Mouse (Mus musculus): Measurements from ENCODE around the gene Scd3. TPM values are rescaled to one million over a fixed set of nuclear protein-coding genes. Genes with fewer than 3 reads are reported as not detected.
"Not testable (repeated sequence)": the region's sequence is repeated elsewhere in the genome, so short reads cannot be mapped to it uniquely, and the experiment has no call there.

Gene Scd3
- polyA plus RNA-seq, 1 experiment from 2014 or later, result 0.15 TPM

GRCm38 (mm10) chr19:44277931-44278330 lies 74.9 kb downstream of the Scd3 start:
- WGBS, result 84% methylated on average over 8 of the region's 8 CpGs

DNA sequence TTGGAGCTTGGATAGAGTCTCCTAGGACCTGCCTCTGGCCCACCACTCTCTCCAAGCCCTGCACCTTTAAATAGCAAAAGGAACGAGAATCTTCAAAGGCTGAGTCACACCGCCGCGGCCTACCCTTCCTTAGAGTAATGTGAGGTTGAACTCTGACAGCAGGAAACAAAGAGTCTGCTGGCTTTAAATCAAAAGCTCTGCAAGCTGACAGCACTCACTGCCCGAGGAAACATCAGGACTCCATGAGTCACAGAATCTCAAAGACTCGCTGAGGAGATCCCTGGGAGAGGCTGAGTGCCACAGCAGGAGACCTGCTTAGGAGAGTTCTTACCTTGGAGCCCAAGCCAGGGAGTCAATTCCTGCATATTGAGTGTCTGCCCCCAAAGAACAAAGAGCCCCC lies 77.7 kb downstream of the Scd3 start:
- no peak overlapping the region for H3K4me3 ChIP-seq
- H3K27me3 ChIP-seq, result no peaks in the 10 kb centered on the region
- H3K4me1 ChIP-seq, result peaks cover 58% of the 10 kb centered on the region
- H3K27ac ChIP-seq, result peak overlapping the region; percentile 82
- 9% methylated on average over 6 of the region's 6 CpGs for WGBS
- H3K36me3 ChIP-seq, result no peaks in the 10 kb centered on the region
- no peak overlapping the region for H3K9ac ChIP-seq
- no peak overlapping the region for H3K4me2 ChIP-seq
- no peak for ATAC-seq (ENCODE audit: insufficient number of reproducible peaks, low FRiP score, low TSS enrichment, low read depth)
- H3K9me3 ChIP-seq, result no peaks in the 10 kb centered on the region

More at GRCm38 (mm10) chr19:44277931-44278330, 74.9 kb downstream of the Scd3 start:
- Histone ChIP-seq H3K4me2 (no peak overlapping the region), H3K36me3 (no peaks in the 10 kb centered on the region), H3K4me3 (no peak overlapping the region), H3K9me3 (no peaks in the 10 kb centered on the region), H3K27me3 (no peaks in the 10 kb centered on the region), H3K27ac (no peak overlapping the region), H3K4me1 (peaks cover 39% of the 10 kb centered on the region), H3K9ac (no peak overlapping the region)
- ATAC-seq (ENCODE audit: insufficient number of reproducible peaks, low FRiP score, low TSS enrichment, low read depth), result no peak

GRCm38 (mm10) chr19:44281825-44282447 lies 78.9 kb downstream of the Scd3 start:
- H3K4me2 ChIP-seq; ATAC-seq (ENCODE audit: insufficient number of reproducible peaks, low FRiP score, low TSS enrichment, low read depth); H3K27me3 ChIP-seq; H3K9me3 ChIP-seq; H3K9ac ChIP-seq; H3K4me3 ChIP-seq; H3K36me3 ChIP-seq: not testable (repeated sequence)
- WGBS, result 15% methylated on average over 1 of the region's 1 CpGs
- H3K4me1 ChIP-seq, result peaks cover 54% of the 10 kb centered on the region
- H3K27ac ChIP-seq, result peak overlapping the region; percentile 82

- peaks cover 49% of the 10 kb centered on the region for H3K4me1 ChIP-seq
- H3K9me3 ChIP-seq, result no peaks in the 10 kb centered on the region
- no peak overlapping the region for H3K9ac ChIP-seq
- ATAC-seq (ENCODE audit: insufficient number of reproducible peaks, low FRiP score, low TSS enrichment, low read depth), result no peak
- H3K27ac ChIP-seq, result peak overlapping the region; percentile 97
- H3K4me2 ChIP-seq, result no peak overlapping the region
- WGBS, result 23% methylated on average over 9 of the region's 9 CpGs
- no peaks in the 10 kb centered on the region for H3K36me3 ChIP-seq
- no peak overlapping the region for H3K4me3 ChIP-seq
- no peaks in the 10 kb centered on the region for H3K27me3 ChIP-seq
Observed at GRCm38 (mm10) chr19:44282534-44283156, 79.6 kb downstream of the Scd3 start.

- ATAC-seq (ENCODE audit: insufficient number of reproducible peaks, low FRiP score, low TSS enrichment, low read depth), result no peak
- Histone ChIP-seq H3K4me2 (peak overlapping the region; percentile 75), H3K9ac (peak overlapping the region; percentile 27; the same call in 1 of the 2 replicates), H3K36me3 (no peaks in the 10 kb centered on the region), H3K4me1 (peaks cover 49% of the 10 kb centered on the region), H3K27ac (peak overlapping the region; percentile 97), H3K4me3 (peak overlapping the region; percentile 44), H3K9me3 (no peaks in the 10 kb centered on the region), H3K27me3 (no peaks in the 10 kb centered on the region)
- 21% methylated on average over 15 of the region's 15 CpGs for WGBS
Observed at GRCm38 (mm10) chr19:44283157-44284024, 80.3 kb downstream of the Scd3 start.

- Histone ChIP-seq H3K9ac (peak overlapping the region; percentile 31), H3K36me3 (no peaks in the 10 kb centered on the region), H3K27ac (peak overlapping the region; percentile 97), H3K4me1 (peaks cover 49% of the 10 kb centered on the region), H3K4me2 (peak overlapping the region; percentile 75), H3K27me3 (no peaks in the 10 kb centered on the region), H3K9me3 (no peaks in the 10 kb centered on the region), H3K4me3 (peak overlapping the region; percentile 44)
- WGBS, result under 1% methylated on average over 38 of the region's 38 CpGs
- ATAC-seq (ENCODE audit: insufficient number of reproducible peaks, low FRiP score, low TSS enrichment, low read depth), result peak; percentile 100
Observed at GRCm38 (mm10) chr19:44284025-44284695, 81.1 kb downstream of the Scd3 start.

- ATAC-seq (ENCODE audit: insufficient number of reproducible peaks, low FRiP score, low TSS enrichment, low read depth), result 0 out of 2 replicates have a peak, but pooled peaks have one; percentile 28
- peak overlapping the region; percentile 31 for H3K9ac ChIP-seq
- peak overlapping the region; percentile 97 for H3K27ac ChIP-seq
- no peaks in the 10 kb centered on the region for H3K9me3 ChIP-seq
- H3K27me3 ChIP-seq, result no peaks in the 10 kb centered on the region
- H3K36me3 ChIP-seq, result no peaks in the 10 kb centered on the region
- peaks cover 49% of the 10 kb centered on the region for H3K4me1 ChIP-seq
- peak overlapping the region; percentile 75 for H3K4me2 ChIP-seq
- 3% methylated on average over 11 of the region's 11 CpGs for WGBS
- peak overlapping the region; percentile 44 for H3K4me3 ChIP-seq
Observed at GRCm38 (mm10) chr19:44284723-44285122, 81.7 kb downstream of the Scd3 start.

- Histone ChIP-seq H3K9me3 (no peaks in the 10 kb centered on the region), H3K9ac (no peak overlapping the region), H3K27me3 (no peaks in the 10 kb centered on the region), H3K36me3 (no peaks in the 10 kb centered on the region), H3K4me1 (peaks cover 44% of the 10 kb centered on the region), H3K27ac (no peak overlapping the region), H3K4me3 (no peak overlapping the region), H3K4me2 (no peak overlapping the region)
- no peak for ATAC-seq (ENCODE audit: insufficient number of reproducible peaks, low FRiP score, low TSS enrichment, low read depth)
- 93% methylated on average over 8 of the region's 8 CpGs for WGBS
Observed at GRCm38 (mm10) chr19:44285554-44285953, 82.5 kb downstream of the Scd3 start.

DNA sequence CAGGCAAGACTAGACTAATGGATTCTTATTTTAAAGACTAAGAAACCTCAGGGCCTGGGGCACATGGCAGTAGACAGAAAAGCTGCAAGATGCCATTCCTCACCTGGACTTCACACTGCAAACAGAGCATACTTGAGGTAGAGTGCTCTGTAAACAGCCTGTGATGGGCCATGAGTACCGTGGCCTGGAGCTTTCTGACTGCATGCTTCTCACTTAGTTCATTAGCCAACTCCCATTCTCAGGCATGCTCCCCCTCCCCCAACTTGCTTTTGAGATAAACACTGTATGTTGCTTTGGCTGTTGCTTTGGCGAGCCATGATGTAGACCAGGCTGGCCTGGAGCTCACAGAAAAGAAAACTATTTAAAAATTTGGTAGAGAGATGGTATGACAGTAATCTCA lies 83.0 kb downstream of the Scd3 start:
- WGBS, result 39% methylated on average over 2 of the region's 2 CpGs
- no peak for ATAC-seq (ENCODE audit: insufficient number of reproducible peaks, low FRiP score, low TSS enrichment, low read depth)
- Histone ChIP-seq H3K4me1 (peaks cover 39% of the 10 kb centered on the region), H3K9ac (no peak overlapping the region), H3K27me3 (no peaks in the 10 kb centered on the region), H3K4me2 (no peak overlapping the region), H3K4me3 (no peak overlapping the region), H3K9me3 (no peaks in the 10 kb centered on the region), H3K27ac (no peak overlapping the region), H3K36me3 (no peaks in the 10 kb centered on the region)

DNA sequence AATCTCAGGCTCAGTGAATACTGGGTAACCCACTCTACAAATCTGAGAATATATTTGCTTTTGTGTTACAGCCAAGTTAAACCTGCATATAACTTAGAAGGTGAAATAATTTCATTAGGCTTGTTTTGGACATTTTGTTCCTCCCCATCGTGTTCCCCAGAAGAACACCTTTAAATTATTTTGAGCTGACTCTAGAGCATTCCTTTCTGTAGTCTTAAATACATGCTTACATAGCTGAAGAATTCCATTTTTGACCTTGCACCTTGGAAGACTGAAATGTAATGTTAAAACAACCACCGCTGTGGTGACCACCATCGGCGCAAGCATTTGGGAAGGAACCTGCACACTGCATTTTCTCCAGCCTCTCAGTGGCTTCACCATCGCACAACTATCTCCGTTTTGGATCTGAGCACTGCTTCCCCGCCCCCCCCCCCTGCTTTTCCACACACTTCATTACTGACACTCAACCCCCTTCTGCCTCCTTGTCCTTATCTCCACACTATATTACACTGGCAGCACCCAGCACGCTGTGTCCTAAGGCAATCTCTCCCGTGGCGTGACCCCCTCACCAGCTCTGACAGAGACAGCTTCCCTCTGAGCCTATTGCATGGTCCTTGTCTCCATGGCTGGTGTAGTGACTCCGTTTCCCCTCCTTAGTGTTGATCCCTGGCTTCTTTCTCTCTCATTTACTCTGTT lies 84.5 kb downstream of the Scd3 start:
- no peak for ATAC-seq (ENCODE audit: insufficient number of reproducible peaks, low FRiP score, low TSS enrichment, low read depth)
- Histone ChIP-seq H3K4me3 (no peak overlapping the region), H3K27ac (no peak overlapping the region), H3K36me3 (no peaks in the 10 kb centered on the region), H3K9me3 (no peaks in the 10 kb centered on the region), H3K9ac (no peak overlapping the region), H3K4me2 (no peak overlapping the region), H3K27me3 (no peaks in the 10 kb centered on the region), H3K4me1 (peaks cover 34% of the 10 kb centered on the region)
- WGBS, result 74% methylated on average over 11 of the region's 11 CpGs

GRCm38 (mm10) chr19:44292083-44292482 lies 89.0 kb downstream of the Scd3 start:
- Histone ChIP-seq H3K4me3 (no peak overlapping the region), H3K36me3 (peaks cover 18% of the 10 kb centered on the region), H3K4me2 (no peak overlapping the region), H3K9ac (no peak overlapping the region), H3K27ac (peak overlapping the region; percentile 97; the same call in 1 of the 2 replicates), H3K4me1 (peaks cover 31% of the 10 kb centered on the region), H3K27me3 (no peaks in the 10 kb centered on the region), H3K9me3 (no peaks in the 10 kb centered on the region)
- no peak for ATAC-seq (ENCODE audit: insufficient number of reproducible peaks, low FRiP score, low TSS enrichment, low read depth)
- WGBS, result 85% methylated on average over 2 of the region's 2 CpGs
